Mouse (Mus musculus) heart, embryonic 15.5 days (tissue): ENCODE measurements at regions not wholly inside any gene's neighbourhood (a gene's known extent, or its start where the extent isn't known, plus 50 kb on each side); places are given as distances from the start of the nearest gene placed in this dataset.
A peak's percentile ranks its signal among the peaks of the same experiment; 100 is the strongest.

ENCODE experiments used
- ATAC-seq: fragments of 200-750 bp; cut with Nextera tagmentation; replicated peaks from 2 replicates; pipeline ENCODE4 v1.8.0; 2017; ENCODE audit warnings: low read depth, moderate TSS enrichment; ENCODE audit not compliant: insufficient number of reproducible peaks, insufficient read depth, low FRiP score
- H3K27ac ChIP-seq: fragments of 300-500 bp; sonication (generic); 2 replicates; pipeline ENCODE4 v1.5.1; 2015; ENCODE audit warnings: mild to moderate bottlenecking, inconsistent platforms
- H3K27me3 ChIP-seq: fragments of 300-500 bp; sonication (generic); 2 replicates; pipeline ENCODE4 v1.6.1; 2015; ENCODE audit warnings: inconsistent platforms
- H3K36me3 ChIP-seq: fragments of 300-500 bp; sonication (generic); 2 replicates; pipeline ENCODE4 v1.6.1; 2015; ENCODE audit warnings: mild to moderate bottlenecking, inconsistent platforms
- H3K4me1 ChIP-seq: fragments of 300-500 bp; sonication (generic); replicated peaks from 2 replicates; pipeline ENCODE4 v1.6.1; 2015; ENCODE audit warnings: inconsistent platforms
- H3K4me2 ChIP-seq: fragments of 300-500 bp; sonication (generic); 2 replicates; pipeline ENCODE4 v1.6.1; 2015; ENCODE audit warnings: inconsistent platforms, mild to moderate bottlenecking, moderate library complexity
- H3K4me3 ChIP-seq: fragments of 300-500 bp; sonication (generic); 2 replicates; pipeline ENCODE4 v1.5.1; 2015; ENCODE audit warnings: mild to moderate bottlenecking, inconsistent platforms
- H3K9ac ChIP-seq: fragments of 300-500 bp; sonication (generic); 2 replicates; pipeline ENCODE4 v1.6.1; 2015; ENCODE audit warnings: mild to moderate bottlenecking, inconsistent platforms
- H3K9me3 ChIP-seq: fragments of 300-500 bp; sonication (generic); replicated peaks from 2 replicates; pipeline ENCODE4 v1.6.1; 2016; ENCODE audit warnings: inconsistent platforms
- WGBS: fragments of 180-500 bp; shearing (Covaris S2); methylation state at CpG from one replicate; pipeline ENCODE4 v1.1.7; 2015; ENCODE audit warnings: mixed read lengths; 5-methylcytosine and 5-hydroxymethylcytosine counted together

- no peak overlapping the region for H3K9ac ChIP-seq
Observed at GRCm38 (mm10) chr1:150043061-150043460, 56.8 kb upstream of the Ptgs2 start.

DNA sequence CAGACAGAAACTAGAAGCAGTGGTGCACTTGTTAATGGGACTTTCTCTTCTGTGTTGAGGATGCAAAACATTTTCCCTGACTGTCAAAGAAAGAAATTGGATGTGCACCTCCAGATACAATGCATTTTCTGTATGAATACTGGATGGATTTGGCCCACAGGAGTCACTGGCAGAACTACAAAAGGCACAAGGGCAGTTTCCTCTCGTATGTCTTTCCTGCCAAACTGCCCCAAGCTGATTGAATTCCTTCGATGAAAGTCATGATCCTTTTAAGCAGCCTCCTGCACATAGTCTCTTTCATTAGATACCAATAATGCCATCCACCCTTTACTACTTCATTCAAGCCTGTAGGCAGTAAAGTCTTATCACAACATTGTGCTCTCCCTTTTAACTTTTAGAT lies 58.2 kb upstream of the Ptgs2 start:
- WGBS: 52% methylated on average over 2 of the region's 2 CpGs
- Histone ChIP-seq H3K9me3 (no peaks in the 10 kb centered on the region), H3K9ac (no peak overlapping the region), H3K4me1 (0 out of 2 replicates have a peak, but pooled peaks cover 6% of the 10 kb centered on the region), H3K36me3 (no peaks in the 10 kb centered on the region), H3K27me3 (no peaks in the 10 kb centered on the region), H3K4me2 (no peak overlapping the region), H3K27ac (no peak overlapping the region), H3K4me3 (no peak overlapping the region)
- no peak for ATAC-seq

More at GRCm38 (mm10) chr1:150043061-150043460, 56.8 kb upstream of the Ptgs2 start:
- no peak for ATAC-seq
- Histone ChIP-seq H3K36me3 (no peaks in the 10 kb centered on the region), H3K4me1 (0 out of 2 replicates have a peak, but pooled peaks cover 6% of the 10 kb centered on the region), H3K27ac (no peak overlapping the region), H3K9me3 (no peaks in the 10 kb centered on the region), H3K27me3 (no peaks in the 10 kb centered on the region), H3K4me3 (no peak overlapping the region), H3K4me2 (no peak overlapping the region)
- WGBS: 58% methylated on average over 3 of the region's 3 CpGs

DNA sequence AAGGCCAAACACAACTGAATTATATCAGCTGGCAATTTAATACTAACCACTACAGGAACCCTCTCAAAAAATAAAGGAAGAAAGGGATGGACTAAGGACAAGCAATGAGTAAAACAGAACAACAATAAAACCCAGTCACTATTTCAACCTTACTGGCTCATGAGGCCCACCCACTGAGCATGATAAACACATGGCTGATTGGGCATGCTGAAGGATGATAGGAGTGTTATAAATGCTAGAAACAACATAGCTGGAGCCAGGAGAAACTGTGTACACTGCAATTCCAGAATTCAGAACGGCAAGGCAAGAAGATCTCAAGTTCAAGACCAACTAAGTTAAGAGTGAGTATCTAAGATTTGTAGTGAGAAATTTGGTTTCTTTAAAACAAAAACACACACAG lies 66.1 kb upstream of the Ptgs2 start:
- Histone ChIP-seq H3K4me3 (no peak overlapping the region), H3K27me3 (no peaks in the 10 kb centered on the region), H3K36me3 (no peaks in the 10 kb centered on the region), H3K9me3 (no peaks in the 10 kb centered on the region), H3K4me2 (no peak overlapping the region), H3K9ac (no peak overlapping the region), H3K4me1 (no peaks in the 10 kb centered on the region), H3K27ac (no peak overlapping the region)
- no peak for ATAC-seq
- 66% methylated on average over 1 of the region's 1 CpGs for WGBS

DNA sequence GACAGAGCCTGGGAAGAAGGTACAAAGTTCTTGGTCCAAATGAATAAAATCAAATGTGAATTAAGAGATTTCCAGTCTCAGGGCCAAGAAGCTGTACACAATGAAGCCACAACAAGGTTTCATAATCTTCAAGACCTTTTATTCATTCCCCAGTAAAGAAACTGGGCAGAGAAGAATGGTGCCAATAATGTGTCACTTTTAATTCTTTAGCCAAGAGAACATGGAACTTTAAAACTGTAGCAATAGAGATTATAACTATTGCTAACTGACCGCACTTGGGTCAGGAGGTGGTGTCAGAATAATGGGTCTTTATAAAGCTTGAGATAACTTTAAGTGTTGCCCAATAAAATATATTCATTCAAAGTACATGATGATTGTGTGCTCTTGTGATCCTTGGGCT lies 68.1 kb upstream of the Ptgs2 start:
- no peaks in the 10 kb centered on the region for H3K9me3 ChIP-seq
- no peak overlapping the region for H3K4me2 ChIP-seq
- no peaks in the 10 kb centered on the region for H3K4me1 ChIP-seq
- no peak overlapping the region for H3K9ac ChIP-seq
- H3K27ac ChIP-seq: no peak overlapping the region
- no peak for ATAC-seq
- H3K4me3 ChIP-seq: no peak overlapping the region
- no peaks in the 10 kb centered on the region for H3K36me3 ChIP-seq
- no peaks in the 10 kb centered on the region for H3K27me3 ChIP-seq
- 81% methylated on average over 1 of the region's 1 CpGs for WGBS

- H3K9me3 ChIP-seq: no peaks in the 10 kb centered on the region
- peak; percentile 47; the same call in 1 of the 2 replicates for ATAC-seq
- H3K27me3 ChIP-seq: no peaks in the 10 kb centered on the region
- no peak overlapping the region for H3K9ac ChIP-seq
- WGBS: 32% methylated on average over 5 of the region's 5 CpGs
- H3K4me2 ChIP-seq: no peak overlapping the region
- H3K36me3 ChIP-seq: no peaks in the 10 kb centered on the region
- H3K4me3 ChIP-seq: no peak overlapping the region
- no peaks in the 10 kb centered on the region for H3K4me1 ChIP-seq
- H3K27ac ChIP-seq: no peak overlapping the region
Observed at GRCm38 (mm10) chr1:150027265-150027664, 66.2 kb upstream of the Pla2g4a start.

GRCm38 (mm10) chr1:150026188-150026587 lies 65.1 kb upstream of the Pla2g4a start:
- 85% methylated on average over 3 of the region's 3 CpGs for WGBS
- no peak for ATAC-seq
- no peaks in the 10 kb centered on the region for H3K27me3 ChIP-seq

DNA sequence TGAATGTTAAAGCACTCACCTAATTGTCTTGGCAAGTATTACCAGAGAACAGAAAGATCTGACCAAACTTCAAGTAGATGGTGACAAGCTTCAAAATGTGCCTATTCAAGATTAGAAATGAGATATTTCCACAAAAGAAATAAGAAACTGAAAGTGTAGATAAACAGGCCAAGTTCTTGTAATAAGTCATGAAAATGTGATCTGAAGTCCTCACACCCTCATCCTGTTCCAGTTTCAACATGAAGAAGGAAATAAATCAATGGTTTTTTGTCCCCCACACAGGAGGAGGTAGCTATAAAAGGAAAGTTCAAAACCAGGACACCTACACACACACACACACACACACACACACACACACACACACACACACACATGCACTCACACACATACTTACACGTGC lies 54.1 kb upstream of the Pla2g4a start:
- no peaks in the 10 kb centered on the region for H3K4me1 ChIP-seq

More at GRCm38 (mm10) chr1:150026188-150026587, 65.1 kb upstream of the Pla2g4a start:
- Histone ChIP-seq H3K4me3 (no peak overlapping the region), H3K4me1 (no peaks in the 10 kb centered on the region), H3K36me3 (no peaks in the 10 kb centered on the region), H3K9ac (no peak overlapping the region), H3K4me2 (no peak overlapping the region), H3K9me3 (no peaks in the 10 kb centered on the region), H3K27ac (no peak overlapping the region)

GRCm38 (mm10) chr1:150012447-150012846 lies 51.4 kb upstream of the Pla2g4a start:
- ATAC-seq: no peak
- Histone ChIP-seq H3K9me3 (no peaks in the 10 kb centered on the region), H3K4me3 (no peak overlapping the region), H3K4me2 (no peak overlapping the region), H3K36me3 (no peaks in the 10 kb centered on the region), H3K4me1 (no peaks in the 10 kb centered on the region), H3K27me3 (no peaks in the 10 kb centered on the region), H3K27ac (no peak overlapping the region), H3K9ac (no peak overlapping the region)
- WGBS: 32% methylated on average over 1 of the region's 1 CpGs

More for the DNA sequence above, 54.1 kb upstream of the Pla2g4a start:
- no peaks in the 10 kb centered on the region for H3K27me3 ChIP-seq
- no peaks in the 10 kb centered on the region for H3K36me3 ChIP-seq
- H3K4me3 ChIP-seq: no peak overlapping the region
- no peak overlapping the region for H3K9ac ChIP-seq
- ATAC-seq: no peak
- no peak overlapping the region for H3K27ac ChIP-seq
- no peaks in the 10 kb centered on the region for H3K9me3 ChIP-seq
- H3K4me2 ChIP-seq: no peak overlapping the region
- 62% methylated on average over 1 of the region's 1 CpGs for WGBS
